Mouse (Mus musculus): Measurements from ENCODE around the gene Heyl. TPM values are rescaled to one million over a fixed set of nuclear protein-coding genes. Genes with fewer than 3 reads are reported as not detected.

Heyl gene
- total RNA-seq, 2 experiments from 2014 or later: 6.2 to 8.6 TPM

- no peak for DNase-seq
These were observed 515 bp upstream of the Heyl start for GRCm38 (mm10) chr4:123232841-123233240.

GRCm38 (mm10) chr4:123235835-123236430 is 2.6 kb downstream of the Heyl start:
- no peak for DNase-seq

- no peak for DNase-seq
These were observed 3.2 kb downstream of the Heyl start for GRCm38 (mm10) chr4:123236431-123237031.

DNA sequence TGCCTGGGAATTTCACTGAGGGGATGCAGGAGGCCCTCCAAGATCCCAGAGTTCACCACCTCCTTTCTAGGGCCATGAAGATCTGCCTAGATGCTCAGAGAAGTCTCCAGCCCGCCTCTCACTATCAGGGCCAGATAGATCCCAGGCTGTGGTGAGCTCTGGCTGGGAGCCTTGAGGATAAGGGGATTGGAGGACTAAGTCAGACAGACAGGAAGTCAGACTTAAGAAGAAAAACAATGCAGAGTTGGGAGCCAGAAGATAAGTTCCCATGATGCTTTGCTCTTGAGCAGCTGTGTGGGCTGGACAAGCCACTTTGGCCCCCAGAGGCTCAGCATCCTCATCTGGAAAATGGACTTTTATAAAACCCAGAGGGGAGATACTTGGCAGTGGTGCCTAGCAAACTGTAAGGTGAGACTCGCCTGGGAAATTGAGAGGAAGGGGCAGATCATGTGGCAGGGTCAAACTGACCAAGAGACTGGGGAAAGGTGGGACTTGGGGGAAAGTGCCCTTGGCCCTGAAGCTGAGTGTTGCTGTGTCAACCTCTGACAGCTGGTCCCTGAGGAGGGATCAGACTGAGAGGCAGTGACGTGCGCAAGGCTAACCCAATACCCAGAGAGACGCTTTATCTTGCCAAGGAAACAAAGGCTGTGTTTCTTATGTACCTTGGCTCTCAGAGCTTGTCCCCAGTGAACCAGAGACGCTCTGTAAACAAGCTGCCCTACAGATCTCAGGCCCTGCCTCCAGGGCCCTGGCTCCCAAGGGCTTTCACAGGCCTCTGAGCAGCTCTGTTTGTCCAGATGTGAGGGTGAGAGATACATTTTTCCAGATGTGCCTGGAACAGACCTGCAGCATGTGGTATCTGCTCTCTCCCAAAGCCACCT is 4.3 kb downstream of the Heyl start:
- no peak for DNase-seq

- DNase-seq: peak; percentile 44 to 62
These were observed 6.2 kb downstream of the Heyl start for GRCm38 (mm10) chr4:123239361-123240203.

DNA sequence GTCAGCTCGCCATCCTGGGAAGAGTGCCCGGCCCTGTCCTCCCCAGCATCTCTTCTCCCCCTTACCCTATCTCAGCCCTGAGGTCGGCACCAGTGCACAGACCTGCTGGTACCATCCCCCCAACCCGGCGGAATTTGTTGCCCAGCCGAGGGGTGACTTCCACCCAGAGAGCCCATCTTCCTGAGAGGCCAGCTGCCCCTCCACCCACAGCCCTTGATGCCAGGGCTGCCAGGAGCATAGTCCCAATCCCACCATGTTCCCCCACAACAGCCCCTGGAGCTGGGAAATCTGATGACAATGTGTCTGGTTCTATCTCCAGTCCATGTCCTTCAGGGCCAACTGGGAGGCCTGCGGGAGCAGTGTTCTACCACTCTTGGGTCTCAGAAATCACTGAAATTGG is 12.9 kb downstream of the Heyl start:
- DNase-seq: no peak

DNA sequence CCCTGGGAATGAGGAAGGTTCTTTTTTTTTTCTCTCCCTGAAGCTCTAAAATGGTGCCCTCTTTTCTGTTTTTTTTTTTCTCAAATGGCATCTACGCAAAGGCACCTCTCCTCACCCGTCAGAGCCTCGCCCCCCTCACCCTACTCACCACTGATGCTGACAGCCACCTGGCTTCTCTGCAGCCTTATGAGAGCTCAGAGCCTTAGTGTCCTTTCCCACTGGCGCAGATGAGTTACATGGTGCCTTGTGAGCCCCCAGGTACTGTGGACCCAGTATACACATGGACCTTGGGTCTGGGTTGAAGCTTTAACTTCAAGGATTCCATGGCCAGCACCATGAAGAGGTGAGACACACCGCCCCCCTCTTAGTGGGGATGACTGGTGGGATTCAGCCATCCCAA is 13.3 kb downstream of the Heyl start:
- DNase-seq: no peak

DNA sequence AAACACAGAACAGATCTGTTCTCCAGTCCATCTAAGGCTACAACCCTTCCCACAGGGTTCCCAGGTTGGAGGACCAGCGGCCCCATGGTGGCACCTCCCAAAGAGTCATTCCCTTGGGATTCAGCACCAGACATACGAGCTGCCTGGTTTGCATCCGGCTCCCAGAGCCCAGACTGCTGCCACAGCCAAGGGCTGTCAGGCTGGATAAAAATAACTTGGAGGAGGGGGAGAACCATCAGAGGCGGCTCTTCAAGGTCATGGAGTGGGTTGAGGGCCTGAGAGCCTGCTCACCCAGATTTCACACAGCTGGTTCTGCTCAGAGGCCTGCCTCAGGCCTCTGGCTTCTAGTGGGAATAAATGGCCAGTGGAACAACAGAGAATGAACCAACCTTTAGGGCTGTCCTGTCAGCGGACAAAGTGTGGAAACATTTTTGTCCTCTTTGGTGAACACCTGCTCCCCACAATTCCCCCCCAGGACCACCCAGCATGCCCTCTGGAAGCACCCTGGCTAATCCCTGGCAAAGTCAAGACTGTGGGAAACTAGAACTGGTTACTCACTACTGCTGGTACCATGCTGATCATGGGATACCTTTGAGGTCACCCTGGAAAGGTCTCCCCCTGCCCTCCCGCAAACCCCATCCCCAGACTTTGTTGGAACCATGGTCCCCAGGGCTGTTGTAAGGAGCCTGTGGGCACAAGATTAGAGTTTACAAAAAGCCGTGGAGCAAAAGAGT is 14.0 kb downstream of the Heyl start:
- DNase-seq: no peak

DNA sequence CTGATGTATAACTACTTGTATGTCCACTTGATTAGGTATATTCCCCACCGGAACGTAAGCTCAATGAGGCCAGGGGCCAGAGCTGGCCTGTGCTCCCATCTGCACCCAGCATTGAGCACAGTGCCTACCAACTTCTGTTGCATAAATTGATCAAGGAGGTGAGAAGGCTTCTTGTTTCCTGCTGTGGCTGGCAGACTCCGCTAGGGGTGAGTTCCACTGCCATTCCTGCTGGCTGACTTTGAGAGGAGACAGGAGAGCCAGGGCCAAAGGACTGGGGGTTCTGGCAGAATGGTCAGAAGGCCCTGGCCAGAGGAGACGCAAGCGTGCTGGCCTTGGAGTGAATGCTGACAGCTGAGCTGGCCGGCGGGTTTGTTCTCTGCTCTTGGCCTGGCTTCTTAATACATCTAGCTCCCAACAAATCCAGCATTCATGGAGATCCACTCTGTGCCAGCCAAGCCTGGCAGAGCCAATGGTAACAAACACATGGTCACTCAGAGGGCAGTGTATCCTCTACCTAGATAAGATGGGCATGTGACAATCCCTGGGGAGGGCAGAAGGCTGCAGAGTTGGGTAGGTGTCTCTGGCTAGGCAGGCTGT is 15.7 kb downstream of the Heyl start:
- DNase-seq: peak; percentile 82 to 86

DNA sequence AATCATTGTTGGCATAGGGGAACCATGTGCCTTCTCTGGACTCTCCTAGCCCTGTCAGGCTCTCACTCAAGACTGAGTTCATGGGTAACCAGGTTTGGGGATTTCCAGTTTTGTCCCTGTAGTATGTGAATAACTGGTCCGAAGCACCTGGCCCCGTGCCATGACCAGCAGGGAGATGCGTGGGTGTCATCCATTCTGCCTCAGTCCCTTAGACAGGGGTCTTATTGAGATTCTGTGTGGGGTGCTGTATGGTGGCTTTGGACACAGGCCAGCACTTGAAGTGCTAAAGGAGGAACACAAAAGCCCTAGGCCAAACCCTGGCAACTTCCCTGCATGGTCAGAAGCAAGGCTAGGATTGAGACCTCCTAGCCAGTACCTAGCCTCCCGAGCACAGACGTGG is 18.9 kb downstream of the Heyl start:
- DNase-seq: no peak

- DNase-seq: peak in 1 of 2 experiments; percentile 26
These were observed 21.3 kb downstream of the Heyl start for GRCm38 (mm10) chr4:123254617-123255016.

DNA sequence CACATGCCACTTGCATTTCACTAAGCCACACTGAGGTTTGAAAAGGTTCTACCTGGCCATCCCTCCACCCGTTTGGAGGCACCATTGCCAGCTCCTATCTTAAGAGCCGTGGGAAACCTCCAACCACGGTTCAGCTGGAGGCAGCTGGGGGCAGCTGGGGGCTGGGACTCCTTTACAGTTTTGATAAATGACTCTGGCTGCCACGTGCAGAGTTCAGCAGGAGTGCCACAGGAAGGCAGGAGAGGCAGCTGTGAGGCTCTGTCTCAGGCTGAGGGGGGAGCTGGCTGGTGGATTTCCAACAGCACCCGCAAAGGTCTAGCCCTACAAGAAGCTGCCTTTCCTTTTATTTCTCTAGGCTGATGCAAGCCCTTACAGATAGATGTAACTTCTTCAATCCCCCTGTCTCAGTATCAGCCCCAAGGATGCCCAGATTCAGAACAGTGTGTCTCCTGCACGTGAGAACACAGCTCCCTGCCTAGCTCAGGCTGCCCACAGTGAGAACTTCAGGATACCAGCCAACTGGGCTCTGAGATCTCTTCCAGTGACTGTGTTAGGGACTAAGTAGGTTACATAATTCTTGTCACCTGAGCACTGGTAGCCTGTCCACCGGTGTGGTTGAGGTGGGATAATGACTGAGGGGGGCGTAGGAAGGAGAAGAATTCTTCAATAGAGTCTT is 26.9 kb downstream of the Heyl start:
- peak; percentile 23 to 29 for DNase-seq

- peak; percentile 61 for DNase-seq
These were observed 28.5 kb downstream of the Heyl start, which contains the start of gene Pabpc4 for GRCm38 (mm10) chr4:123261721-123262401. TSS of gene Pabpc4 (plus strand) at chr4:123262351.

GRCm38 (mm10) chr4:123271063-123271462 is 37.7 kb downstream of the Heyl start:
- DNase-seq: no peak

DNA sequence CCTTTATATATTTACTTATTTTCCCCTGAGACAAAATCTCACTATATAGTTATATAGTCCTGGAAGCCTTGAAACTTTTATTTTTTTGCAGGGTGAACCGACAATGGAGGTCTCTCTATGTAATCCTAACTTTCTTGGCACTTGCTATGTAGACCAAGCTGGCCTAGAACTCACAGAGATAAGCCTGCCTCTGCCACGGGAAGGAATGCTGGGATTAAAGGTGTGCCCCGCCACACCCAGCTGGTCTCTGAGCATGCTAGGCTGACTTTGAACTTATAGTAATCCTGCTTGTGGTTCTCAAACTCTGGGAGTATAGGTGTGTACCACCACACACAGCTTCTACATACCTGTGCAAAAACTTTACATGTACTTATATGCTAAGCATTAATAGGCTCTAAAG is 46.8 kb downstream of the Heyl start:
- no peak for DNase-seq

- DNase-seq: peak; percentile 94 to 97
These were observed 49.1 kb downstream of the Heyl start for GRCm38 (mm10) chr4:123282500-123282899.

DNA sequence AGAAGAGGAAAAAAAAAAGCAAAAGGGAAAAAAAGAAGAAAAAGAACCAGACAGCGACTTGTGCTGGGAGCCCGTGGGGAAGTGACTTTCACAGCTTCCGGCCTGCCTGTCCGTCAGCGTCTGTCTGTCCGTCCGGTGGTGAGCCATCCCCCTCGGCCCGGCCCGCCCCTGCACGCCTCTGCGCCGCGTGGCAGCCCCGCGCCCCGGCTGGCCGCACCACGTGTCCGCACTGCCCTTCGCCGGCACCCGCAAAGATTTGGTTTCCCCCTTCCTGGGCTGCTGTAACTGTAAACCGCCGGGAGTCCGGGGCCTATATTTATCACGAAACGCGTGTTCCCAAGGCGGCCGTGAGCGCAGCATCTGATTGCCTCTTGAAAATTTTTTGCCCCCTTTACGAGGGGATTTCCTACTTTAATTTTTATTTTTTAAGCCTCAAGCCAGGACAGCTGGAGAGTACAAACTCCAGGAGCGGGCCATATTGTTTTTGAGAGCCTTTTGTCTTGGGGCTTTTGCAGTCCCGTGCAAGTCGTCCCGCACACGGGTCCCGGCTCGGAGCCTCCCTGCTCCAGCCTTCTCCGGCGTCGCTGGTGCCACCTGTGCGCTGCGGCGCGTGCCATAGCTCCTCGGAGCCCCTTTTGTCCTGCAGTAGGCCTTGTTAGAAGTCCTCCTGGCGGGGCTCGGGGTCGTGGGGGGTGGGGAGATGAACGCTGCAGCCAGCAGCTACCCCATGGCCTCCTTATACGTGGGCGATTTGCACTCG is 49.7 kb downstream of the Heyl start:
- DNase-seq: peak; percentile 73 to 76

DNA sequence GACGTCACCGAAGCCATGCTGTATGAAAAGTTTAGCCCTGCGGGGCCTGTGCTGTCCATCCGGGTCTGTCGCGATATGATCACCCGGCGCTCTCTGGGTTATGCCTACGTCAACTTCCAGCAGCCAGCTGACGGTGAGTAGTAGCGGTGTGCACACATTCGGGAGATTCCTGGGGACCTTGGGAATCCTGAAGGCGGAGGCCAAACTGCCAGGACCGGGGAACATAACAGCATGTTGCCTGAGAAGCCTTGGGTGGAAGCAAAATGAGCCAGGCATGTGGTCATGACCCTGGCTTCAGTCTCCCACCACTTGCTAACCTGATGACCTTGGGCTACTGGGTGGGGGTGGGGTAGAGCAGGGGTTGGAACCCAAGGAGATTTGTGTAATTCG is 50.3 kb downstream of the Heyl start:
- peak; percentile 48 to 52 for DNase-seq
